Mouse (Mus musculus): ENCODE results near the gene Nphp1.

Gene Nphp1

DNA sequence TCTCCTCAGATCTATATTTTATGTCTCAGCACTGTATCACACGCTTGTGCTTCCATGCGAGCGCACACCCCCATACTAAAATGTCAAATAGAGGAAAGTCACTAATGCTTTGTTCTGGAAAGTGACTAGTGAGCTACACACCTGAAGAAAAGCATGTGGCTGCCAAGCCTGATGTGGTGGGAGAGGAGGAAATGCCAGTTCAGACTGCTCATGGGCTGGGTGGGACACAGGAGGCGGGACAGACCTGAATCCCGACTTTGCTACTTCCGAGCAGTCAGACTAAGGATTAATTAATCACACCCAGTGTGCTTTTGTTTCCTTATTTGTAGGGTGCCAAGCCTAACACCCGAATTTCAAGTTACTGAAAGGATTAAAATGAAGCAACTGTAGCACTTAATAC lies 40.4 kb downstream of the Nphp1 start:
- no peak for DNase-seq

DNA sequence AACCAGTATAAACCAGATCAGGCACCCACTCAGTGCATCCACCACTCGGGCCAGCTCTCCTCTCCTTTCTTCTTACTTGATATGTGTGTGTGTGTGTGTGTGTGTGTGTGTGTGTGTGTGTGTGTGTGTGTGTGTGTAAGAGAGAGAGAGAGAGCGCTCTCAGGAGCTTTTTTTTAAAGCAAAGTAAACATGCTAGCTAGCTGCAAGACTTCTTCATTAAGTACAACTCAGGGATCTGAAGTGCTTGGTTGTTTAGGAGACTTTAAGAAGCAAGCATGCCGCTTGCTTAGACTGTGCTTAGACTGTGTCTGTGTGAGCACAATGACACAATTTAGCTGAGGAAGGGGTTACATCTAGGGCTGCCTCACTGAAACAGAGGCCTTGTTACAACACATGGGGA lies 46.1 kb downstream of the Nphp1 start:
- no peak for DNase-seq

DNA sequence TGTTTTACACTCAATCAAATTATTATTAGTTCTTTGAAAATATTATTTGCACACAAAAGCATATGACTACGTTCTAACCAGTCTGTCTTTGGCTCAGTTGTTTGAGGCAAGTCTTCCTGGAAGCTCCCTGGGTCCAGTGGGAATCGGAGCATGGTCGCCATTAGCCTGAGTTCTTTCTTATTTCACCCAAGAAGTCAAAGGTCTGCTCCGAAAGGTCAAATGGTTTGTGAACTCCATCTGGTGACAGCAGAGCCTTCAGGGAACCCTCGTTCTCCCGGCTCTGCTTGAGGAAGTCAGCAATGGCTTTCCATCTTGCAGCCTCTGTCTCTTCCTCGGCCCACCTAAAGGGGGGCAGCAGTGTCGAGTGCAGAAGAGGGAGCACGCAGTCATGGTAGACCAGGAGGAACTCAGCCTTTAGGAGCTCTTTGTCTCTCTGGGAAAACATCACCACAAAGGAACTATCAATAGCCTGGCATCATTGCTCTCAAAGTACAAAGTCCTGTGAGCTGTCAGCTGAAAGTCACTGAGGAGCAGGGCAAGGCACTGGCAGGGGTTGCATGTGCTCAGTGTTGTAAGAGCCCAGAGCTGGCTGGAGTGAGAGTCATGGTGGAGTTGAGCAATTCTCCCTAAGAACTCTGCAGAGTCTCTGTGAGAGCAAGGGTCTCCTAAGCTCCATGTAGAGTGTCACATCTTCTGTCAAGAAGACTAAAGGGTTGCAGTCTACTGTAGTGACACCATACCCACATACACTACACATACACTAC lies 47.8 kb downstream of the Nphp1 start:
- DNase-seq: no peak

DNA sequence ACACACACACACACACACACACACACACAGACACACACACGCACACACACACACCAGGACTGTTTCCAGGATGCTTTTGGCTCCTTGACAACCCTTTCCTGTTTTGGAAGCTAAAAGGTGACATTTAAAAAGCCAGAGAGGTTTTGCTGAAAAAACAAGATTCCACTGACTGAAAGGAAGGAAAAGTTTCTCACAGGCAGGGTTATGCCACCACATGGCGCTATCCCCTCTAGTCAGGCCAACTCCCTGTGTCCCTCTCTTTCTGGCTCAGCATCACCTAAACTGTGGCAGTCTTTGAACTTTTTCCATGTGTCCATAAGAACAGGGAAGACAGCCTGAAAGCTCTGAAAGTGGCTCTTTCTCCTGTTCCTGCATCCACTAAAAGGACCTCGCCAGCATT lies 50.8 kb downstream of the Nphp1 start:
- no peak for DNase-seq

DNA sequence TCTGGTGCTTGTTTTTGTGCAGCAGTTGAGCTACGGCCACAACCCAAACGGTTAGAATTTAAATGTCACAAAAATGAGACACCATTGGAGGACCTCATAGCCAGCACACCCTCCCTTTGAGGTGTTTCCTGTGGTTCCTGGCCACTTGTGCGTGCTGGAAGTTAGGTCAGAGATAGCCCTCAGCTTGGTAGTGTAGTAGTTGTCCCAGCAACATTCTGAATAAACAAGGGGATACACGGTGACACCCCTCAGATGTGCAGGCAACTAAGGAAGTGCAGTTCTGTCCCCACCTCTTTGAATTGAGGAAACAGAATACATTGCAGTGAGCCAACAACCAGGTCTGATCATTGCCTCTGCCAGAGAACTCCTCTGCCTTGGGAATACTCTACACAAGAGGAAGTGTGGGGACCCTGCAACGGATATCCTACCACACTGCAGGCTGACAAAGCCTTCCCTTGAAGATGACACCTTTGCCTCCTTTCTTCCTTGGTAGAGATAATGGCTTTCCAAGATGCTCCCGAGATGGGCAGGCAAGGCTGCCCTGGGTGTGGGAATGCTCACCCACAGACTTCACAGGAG lies 52.0 kb downstream of the Nphp1 start:
- DNase-seq: no peak

DNA sequence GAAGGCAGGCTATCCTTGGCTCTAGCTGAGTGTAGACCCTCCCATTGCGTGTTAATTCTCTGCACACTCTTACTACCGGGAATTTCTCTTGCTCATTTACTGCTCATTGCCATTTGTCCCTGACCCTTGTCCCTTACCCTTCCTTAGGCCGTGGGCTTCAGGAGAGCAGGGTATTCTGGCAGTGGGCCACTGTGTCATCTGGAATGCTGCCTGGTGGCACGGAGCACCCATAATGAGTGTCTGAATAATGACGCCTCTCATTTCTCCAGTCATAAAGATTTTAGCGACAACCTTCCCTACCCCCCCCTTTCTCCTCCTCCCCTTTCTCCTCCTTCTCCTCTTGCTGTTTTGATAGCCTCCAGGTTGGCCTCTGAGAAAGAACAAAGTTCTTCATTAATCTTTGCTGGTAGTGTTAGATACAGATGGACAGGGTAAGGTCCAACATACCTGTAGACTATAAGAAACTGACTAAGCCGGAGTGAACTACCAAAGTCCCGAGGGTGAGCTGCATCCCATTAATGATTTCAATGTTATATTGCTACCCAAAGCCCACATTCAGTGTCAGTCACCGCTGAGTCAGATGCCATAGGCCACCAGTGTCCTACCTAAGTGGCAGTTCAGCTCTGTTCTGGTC lies 53.1 kb downstream of the Nphp1 start:
- no peak for DNase-seq

DNA sequence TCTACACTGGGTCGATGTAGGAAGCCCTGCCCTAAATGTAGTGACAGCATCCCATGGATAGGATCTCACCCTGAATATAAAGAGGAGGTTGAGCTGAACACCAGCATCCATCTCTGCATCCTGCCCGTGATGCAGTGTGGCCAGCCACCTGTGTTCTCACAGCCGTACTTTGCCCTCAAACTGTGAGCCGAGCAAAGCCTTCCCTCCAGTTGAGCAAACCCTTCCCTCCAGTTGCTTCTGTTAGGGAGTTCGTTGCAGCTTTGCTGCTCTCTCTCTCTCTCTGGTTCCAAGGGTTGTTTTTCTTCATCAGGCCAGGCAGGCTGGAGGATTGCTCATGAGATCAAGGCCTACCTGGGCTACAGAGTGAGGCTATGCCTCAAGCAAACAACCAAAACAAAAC lies 53.8 kb downstream of the Nphp1 start:
- no peak for DNase-seq

DNA sequence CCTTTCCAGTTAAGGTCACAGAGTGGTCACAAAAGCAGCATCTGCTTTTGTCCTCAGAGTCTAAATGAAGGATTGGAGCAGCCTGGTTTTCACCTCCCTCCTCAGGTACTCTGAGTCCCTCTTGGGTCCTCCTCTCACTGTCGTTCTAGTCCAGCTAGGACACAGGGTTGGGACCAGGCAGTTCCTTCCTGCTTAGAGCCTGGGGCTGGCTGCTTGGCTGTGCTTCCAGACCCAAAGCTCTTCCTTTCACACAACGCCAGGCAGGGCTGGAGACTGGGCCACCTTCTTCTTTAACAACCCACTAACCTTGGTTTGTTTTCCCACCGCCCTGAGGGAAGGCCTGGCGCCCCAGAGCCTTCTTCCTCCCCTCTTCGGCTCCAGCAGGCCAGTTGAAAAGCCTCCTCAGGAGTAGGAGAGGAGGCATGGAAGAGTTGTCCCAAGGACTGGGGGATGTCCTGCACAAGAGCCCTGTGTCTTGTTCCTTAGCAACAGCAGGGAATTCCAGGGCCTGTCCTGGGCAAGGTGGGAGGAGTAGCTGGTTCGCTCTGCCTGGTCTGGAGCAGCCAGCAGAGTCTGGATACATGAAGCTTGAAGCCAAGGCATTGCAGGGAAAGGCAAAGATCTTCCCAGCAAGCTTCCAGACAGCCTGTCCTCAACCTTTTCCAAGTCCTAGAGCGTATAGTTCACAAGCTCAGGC lies 58.2 kb downstream of the Nphp1 start:
- no peak for DNase-seq

DNA sequence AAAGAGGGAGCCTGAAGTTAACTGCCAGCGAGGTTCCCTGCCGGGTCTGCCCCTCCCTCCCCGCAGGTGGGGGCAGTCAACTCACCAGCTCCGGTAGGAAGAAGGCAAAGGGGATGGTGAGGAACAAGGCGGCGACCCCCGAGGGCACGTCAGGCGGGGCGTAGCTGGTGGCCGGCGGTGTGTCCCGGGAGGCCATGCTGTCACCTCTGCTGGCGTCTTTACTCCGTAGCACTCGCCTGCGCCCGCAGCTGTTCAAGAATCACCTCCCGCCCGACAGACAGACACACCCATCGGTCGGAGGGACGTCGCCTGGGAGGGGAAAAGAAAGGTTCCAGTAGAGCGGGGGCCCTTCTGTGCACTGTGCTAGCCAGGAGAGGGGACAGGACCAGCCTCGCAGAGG lies 59.0 kb downstream of the Nphp1 start, which contains the start of gene Mall:
TSS of gene Mall (minus strand) at position 262 of the 400 bp plus-strand sequence.
- DNase-seq: no peak

DNA sequence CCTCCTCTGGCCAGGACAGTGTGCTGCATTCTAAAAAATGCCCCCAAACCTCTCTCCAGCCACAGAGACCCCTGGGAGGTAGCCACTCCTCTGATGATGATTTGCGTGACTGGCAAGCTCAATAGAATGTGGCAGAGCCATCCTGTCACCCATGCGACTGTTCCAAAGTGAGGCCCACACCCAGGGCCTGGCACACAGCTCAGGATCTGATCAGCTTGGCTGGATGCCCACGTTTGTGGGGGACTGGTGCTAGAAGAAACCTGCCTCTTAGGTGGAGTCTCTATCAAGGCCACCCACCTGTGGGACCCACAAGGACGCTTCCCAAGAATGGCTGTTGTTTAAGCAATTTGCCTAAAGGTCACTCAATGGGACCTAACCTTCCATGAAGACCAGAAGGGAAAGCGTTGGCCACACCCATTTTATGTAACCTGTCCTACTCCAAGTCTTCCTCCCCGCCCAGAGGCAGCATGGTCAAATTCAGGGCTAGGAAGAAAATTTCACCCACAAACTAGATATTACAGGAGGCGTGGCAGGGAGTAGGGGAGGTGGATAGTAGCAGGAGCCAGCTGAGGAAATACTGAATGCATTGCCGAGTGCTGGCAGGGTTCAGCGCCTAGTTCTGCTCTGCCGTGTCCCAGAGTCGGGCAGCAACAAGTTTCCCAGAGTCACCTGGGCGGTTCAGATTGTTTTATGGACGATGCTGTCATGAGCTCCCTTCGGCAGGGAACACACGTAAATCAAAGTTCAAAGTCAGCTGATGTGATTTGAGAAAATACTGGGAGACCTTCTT lies 59.8 kb downstream of the Nphp1 start:
- no peak for DNase-seq

DNA sequence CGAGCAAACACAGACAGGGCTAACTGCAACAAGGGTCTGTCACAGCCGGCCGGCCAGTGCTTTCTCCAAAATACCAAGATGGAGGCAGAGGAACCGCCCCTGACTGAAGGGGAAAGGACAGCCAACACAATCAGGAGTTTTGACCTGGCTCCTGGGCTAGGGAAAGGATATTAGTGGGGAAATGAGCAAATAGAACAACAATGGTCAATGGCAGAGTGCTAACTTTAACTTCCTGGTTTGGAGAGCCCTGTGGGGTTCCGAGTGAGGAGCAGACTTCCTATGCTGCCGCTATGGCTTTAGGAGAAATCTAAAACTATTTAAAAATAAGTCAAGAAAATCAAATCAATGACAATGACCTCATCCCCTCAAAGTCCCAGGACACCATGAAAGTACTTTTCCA lies 60.6 kb downstream of the Nphp1 start:
- no peak for DNase-seq

DNA sequence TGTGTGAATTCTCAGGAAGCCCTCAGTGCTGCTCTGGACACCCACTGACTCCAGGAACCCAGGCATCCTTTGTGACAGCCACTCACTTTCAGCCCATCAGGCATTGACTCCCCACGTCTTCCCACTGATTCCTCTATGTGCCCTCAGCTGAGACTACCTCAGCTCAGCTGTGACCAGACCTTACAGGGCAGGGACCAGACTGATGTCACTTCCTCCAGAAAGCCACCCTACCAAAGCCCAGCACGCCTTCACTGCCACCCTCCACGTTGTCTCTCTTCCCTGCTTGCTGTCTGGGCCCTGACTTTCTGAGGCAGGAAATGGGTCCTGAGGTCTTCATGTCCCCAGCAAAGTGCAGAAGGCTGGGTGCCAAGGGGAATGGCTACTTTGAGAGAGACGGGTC lies 65.5 kb downstream of the Nphp1 start:
- DNase-seq: no peak

DNA sequence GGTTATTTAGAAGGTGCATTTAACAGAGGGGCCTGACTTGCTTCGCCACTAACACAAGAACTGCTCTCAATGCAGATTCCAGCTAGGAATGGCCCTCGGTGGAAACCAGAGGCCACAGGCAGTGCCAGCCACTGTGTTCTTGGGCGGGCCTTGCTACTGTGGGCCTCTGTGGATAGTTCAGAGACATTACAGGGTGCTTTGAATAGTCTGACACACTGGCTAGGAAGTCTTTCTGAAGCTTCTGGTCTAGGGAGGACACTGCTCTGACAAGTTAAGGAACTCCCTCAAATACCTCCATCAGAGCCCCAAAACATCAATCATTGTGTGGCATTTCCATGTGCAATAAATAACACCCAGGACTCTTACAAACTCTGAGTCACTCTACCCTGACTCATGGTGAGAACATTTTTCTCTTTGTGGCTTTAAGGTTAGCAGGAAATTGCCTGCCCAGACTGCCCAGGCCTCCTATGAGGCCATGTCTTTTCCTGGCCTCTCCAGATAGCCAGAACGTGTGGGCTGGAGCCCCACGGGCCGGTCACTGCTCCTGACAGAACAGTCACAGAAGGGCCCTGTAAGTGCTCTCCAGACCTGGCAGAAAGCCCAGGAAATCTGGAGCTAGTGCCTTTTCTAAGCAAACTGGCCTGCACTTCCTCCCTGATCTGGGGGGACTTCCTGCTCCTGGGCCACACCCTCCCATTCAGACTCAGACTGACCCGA lies 66.4 kb downstream of the Nphp1 start:
- peak; percentile 54 for DNase-seq

DNA sequence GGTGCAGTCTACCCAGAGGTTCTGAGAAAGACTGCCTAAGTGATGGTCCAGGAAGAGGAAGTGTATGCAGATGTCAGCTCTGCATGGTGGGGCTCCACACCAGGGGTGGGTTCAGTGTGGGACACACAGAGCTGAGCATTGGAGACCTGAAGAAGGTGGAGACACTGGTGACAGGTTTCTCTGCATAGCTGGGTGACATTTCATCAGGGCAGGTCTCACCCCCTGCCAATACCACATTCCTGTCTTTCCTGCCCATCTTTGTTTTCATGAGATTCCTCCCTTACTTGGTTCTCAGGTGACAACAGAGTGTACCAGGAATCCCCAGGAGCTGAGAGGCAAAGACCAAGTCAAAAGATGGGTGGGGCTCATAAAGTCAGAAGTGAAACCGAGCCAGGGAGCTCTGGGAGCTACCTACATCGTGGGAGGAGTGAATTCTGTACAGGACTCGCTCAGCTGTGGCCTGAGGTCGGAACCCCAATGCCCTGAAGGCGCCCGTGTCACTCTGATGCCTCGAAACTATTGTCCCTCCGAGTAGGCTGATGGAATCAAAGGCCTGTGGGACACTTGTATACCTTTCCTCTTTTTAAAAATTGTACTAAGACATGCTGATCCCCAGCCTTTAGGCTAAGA lies 69.7 kb downstream of the Nphp1 start:
- DNase-seq: no peak

DNA sequence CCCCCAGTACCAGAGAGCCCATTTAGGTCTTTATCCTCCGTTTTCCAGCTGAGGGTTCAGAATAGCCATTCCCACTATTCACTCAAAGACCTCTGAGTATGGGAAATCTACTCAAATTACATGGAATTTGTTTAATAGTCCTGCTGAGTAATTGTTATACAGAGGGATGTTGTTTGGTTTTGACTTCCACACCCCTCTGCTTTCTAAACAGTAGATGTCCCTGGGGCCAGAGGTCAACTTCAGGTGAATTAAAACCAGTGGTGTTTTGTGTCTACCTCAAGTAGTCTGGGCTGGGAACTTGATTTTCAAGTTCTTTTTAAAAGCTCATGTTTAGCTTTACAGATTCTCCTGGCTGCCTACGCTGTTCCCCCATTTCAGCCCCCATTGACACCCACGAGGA lies 74.0 kb downstream of the Nphp1 start:
- no peak for DNase-seq

DNA sequence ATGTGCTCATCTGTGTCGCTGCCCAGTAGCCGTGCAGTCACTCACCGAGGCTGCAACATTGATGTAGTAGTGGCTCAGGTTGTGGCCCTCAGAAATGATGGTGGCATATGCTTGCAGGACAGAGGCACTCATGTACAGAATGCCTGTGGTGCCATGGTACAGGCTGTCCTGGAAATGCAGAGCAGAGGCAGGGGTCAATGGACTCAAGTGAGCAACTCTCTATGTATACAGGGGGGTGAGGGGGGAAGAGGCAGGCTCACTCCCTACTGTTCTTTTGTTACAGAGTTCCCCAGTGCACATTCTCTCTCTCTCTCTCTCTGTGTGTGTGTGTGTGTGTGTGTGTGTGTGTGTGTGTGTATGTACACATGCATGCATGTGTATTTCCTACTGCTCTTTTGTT lies 79.9 kb downstream of the Nphp1 start:
- no peak for DNase-seq

DNA sequence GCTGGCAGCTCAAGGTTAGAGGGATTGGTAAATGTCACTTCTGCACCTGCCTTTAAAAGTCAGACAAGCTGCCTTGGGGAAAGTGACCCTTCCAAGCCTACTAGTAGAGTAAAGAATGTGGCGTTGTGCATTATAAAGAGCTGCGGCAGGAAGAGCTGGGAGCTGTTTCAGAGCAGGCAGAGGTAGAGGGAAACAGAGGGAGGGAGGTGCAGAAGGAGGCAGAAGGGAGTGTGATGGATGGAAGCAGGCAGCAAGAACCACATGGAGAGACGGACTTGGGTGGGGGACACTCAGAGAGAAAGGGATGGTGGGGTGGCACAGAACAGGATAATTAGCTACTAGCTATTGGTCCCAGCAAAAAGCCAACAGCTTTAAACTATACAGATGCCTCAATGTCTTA lies 80.6 kb downstream of the Nphp1 start:
- DNase-seq: no peak

DNA sequence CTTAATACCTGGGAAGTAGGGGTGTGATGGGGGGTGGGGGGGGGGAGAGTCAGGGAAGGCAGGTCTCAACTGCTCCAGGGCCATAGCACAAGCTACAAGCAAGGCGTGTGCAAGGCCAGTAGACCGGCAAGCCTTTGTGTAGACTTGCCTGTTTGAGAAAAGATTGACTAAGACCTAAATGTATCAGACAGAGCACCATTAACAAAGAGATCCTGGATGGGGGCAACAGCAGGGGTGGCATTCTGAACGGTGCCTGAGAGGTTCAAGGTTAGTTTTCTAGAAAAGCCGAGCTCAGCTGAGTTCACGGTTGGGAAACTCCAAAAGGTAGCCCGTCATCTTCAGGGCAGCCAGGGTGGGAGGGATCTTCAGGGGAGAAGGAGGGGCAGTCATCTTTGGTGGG lies 83.4 kb downstream of the Nphp1 start:
- DNase-seq: no peak

All from right cerebral cortex, postnatal 4 days (tissue).